Mouse (Mus musculus) kidney, embryonic 16.5 days (tissue): ENCODE results near the gene Igf1r. TPM values are rescaled to one million over a fixed set of nuclear protein-coding genes. Genes with fewer than 3 reads are reported as not detected.
A peak's percentile ranks its signal among the peaks of the same experiment; 100 is the strongest.
"Not testable (repeated sequence)": the region's sequence is repeated elsewhere in the genome, so short reads cannot be mapped to it uniquely, and the experiment has no call there.

Experiments used
- ATAC-seq: fragments of 200-750 bp; cut with Nextera tagmentation; 2 replicates; pipeline ENCODE4 v1.8.0; 2017; ENCODE audit warnings: moderate TSS enrichment; ENCODE audit not compliant: low FRiP score, low TSS enrichment
- H3K27ac ChIP-seq: fragments of 300-500 bp; sonication (generic); 2 replicates; pipeline ENCODE4 v1.5.1; 2014; ENCODE audit warnings: low read length
- H3K27me3 ChIP-seq: fragments of 300-500 bp; sonication (generic); 2 replicates; pipeline ENCODE4 v1.6.1; 2014; ENCODE audit warnings: low read length, control low read depth, mixed read lengths; ENCODE audit not compliant: insufficient read depth
- H3K36me3 ChIP-seq: fragments of 300-500 bp; sonication (generic); 2 replicates; pipeline ENCODE4 v1.6.1; 2014; ENCODE audit warnings: low read length, control low read depth, mixed read lengths; ENCODE audit not compliant: insufficient read depth
- H3K4me1 ChIP-seq: fragments of 300-500 bp; sonication (generic); 2 replicates; pipeline ENCODE4 v1.6.1; 2014; ENCODE audit warnings: low read length, control low read depth, mixed read lengths; ENCODE audit not compliant: insufficient read depth
- H3K4me2 ChIP-seq: fragments of 300-500 bp; sonication (generic); replicated peaks from 2 replicates; pipeline ENCODE4 v1.6.1; 2014; ENCODE audit warnings: low read depth, low read length
- H3K4me3 ChIP-seq: fragments of 300-500 bp; sonication (generic); 2 replicates; pipeline ENCODE4 v1.5.1; 2014; ENCODE audit warnings: mild to moderate bottlenecking, low read length
- H3K9ac ChIP-seq: fragments of 300-500 bp; sonication (generic); replicated peaks from 2 replicates; pipeline ENCODE4 v1.6.1; 2014; ENCODE audit warnings: low read length
- H3K9me3 ChIP-seq: fragments of 300-500 bp; sonication (generic); 2 replicates; pipeline ENCODE4 v1.6.1; 2016; ENCODE audit warnings: low read length, control low read depth
- WGBS: fragments of 180-500 bp; shearing (Covaris S2); extraction: QIAGEN DNeasy Blood & Tissue Kit; methylation state at CpG from one replicate; pipeline ENCODE4 v1.1.7; 2014; 5-methylcytosine and 5-hydroxymethylcytosine counted together
- polyA plus RNA-seq: library from polyadenylated mRNA; unstranded; fragments of >200 nt; fragmentation: Nextera tagmentation; extraction: Ambion mirVana; gene quantifications from 2 replicates; pipeline ENCODE4 v1.2.1, GENCODE M21; 2015

Igf1r gene
- polyA plus RNA-seq, 1 experiment from 2014 or later = 22.3 TPM

- ATAC-seq = no peak
- Histone ChIP-seq H3K27ac (0 out of 2 replicates have a peak overlapping the region, but pooled peaks have one; percentile 39), H3K4me2 (no peak overlapping the region)
Measured at GRCm38 (mm10) chr7:68266691-68267090, 314.1 kb downstream of the Igf1r start.

GRCm38 (mm10) chr7:68270551-68270950 is 317.9 kb downstream of the Igf1r start:
- H3K4me2 ChIP-seq = no peak overlapping the region
- H3K9ac ChIP-seq = no peak overlapping the region
- WGBS = 56% methylated on average over 4 of the region's 4 CpGs
- no peak overlapping the region for H3K27ac ChIP-seq
- no peaks in the 10 kb centered on the region for H3K36me3 ChIP-seq
- no peak overlapping the region for H3K4me3 ChIP-seq
- no peak for ATAC-seq
- 0 out of 2 replicates have a peak, but pooled peaks cover 4% of the 10 kb centered on the region for H3K27me3 ChIP-seq
- no peaks in the 10 kb centered on the region for H3K9me3 ChIP-seq
- peaks cover 17% of the 10 kb centered on the region for H3K4me1 ChIP-seq

More at GRCm38 (mm10) chr7:68266691-68267090, 314.1 kb downstream of the Igf1r start:
- Histone ChIP-seq H3K27me3 (0 out of 2 replicates have a peak, but pooled peaks cover 4% of the 10 kb centered on the region), H3K9me3 (no peaks in the 10 kb centered on the region), H3K4me3 (no peak overlapping the region), H3K9ac (no peak overlapping the region; the same call in 1 of the 2 replicates), H3K36me3 (no peaks in the 10 kb centered on the region), H3K4me1 (peaks cover 44% of the 10 kb centered on the region)
- WGBS = 8% methylated on average over 6 of the region's 6 CpGs

DNA sequence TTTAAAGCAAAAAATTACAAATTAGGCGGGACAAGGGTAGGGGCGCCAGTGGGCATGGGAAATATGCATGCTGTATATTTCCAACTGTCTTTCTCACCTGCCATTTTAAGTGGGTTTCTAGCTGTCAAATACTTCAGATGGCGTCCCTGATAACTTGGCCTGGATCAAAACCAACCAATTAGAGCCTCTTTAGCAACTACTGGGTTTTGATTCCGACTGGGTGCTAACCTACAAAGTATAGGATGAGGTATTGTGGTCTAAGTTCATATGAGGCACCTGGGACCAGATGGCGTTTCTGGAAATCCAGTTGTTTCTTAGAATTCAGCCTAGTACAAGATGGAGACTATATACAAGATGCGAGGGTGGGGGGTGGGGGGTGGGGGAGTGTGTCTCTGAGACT is 319.2 kb downstream of the Igf1r start:
- Histone ChIP-seq H3K27ac (no peak overlapping the region), H3K4me2 (no peak overlapping the region), H3K9me3 (no peaks in the 10 kb centered on the region), H3K9ac (no peak overlapping the region), H3K27me3 (no peaks in the 10 kb centered on the region), H3K4me1 (peaks cover 16% of the 10 kb centered on the region), H3K36me3 (no peaks in the 10 kb centered on the region), H3K4me3 (no peak overlapping the region)
- WGBS = 92% methylated on average over 6 of the region's 6 CpGs
- no peak for ATAC-seq

DNA sequence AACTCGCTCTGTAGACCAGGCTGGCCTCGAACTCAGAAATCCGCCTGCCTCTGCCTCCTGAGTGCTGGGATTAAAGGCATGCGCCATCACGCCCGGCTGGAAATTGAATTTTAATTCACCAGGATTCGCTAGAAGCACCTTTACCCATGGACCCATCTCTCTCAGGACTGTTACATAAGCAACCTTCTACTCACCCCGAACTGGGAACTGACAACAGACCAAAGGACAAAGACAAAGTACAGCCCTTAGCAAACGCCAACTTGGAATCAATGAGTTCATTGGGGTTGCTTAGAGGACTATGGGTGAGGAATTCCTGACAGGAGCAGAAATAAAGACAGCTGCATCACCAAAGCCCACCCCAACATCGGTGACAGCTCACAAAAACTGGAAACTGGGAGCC is 320.0 kb downstream of the Igf1r start:
- H3K27ac ChIP-seq = no peak overlapping the region
- no peak for ATAC-seq
- no peak overlapping the region for H3K9ac ChIP-seq
- peaks cover 17% of the 10 kb centered on the region for H3K4me1 ChIP-seq
- no peaks in the 10 kb centered on the region for H3K36me3 ChIP-seq
- H3K27me3 ChIP-seq = no peaks in the 10 kb centered on the region
- H3K4me3 ChIP-seq = no peak overlapping the region
- H3K9me3 ChIP-seq = no peaks in the 10 kb centered on the region
- WGBS = 91% methylated on average over 10 of the region's 10 CpGs
- no peak overlapping the region for H3K4me2 ChIP-seq

- H3K9me3 ChIP-seq = no peaks in the 10 kb centered on the region
- no peak for ATAC-seq
- H3K4me3 ChIP-seq = no peak within 1 kb of the TSS
- H3K27ac ChIP-seq = no peak within 1 kb of the TSS
- H3K36me3 ChIP-seq = no peaks in the 10 kb centered on the region
- H3K4me2 ChIP-seq = no peak within 1 kb of the TSS
- H3K27me3 ChIP-seq = no peaks in the 10 kb centered on the region
- H3K4me1 ChIP-seq = peaks cover 17% of the 10 kb centered on the region
- H3K9ac ChIP-seq = no peak within 1 kb of the TSS
Measured at GRCm38 (mm10) chr7:68273515-68273914, 320.9 kb downstream of the Igf1r start, which contains the start of gene Fam169b. TSS of gene Fam169b (plus strand) at chr7:68273839.

GRCm38 (mm10) chr7:68274218-68274617 is 321.6 kb downstream of the Igf1r start:
- H3K4me3 ChIP-seq = no peak overlapping the region
- H3K9me3 ChIP-seq = no peaks in the 10 kb centered on the region
- no peak overlapping the region for H3K9ac ChIP-seq
- no peak overlapping the region for H3K27ac ChIP-seq
- H3K36me3 ChIP-seq = no peaks in the 10 kb centered on the region
- no peak for ATAC-seq
- no peaks in the 10 kb centered on the region for H3K27me3 ChIP-seq
- H3K4me2 ChIP-seq = no peak overlapping the region
- 68% methylated on average over 2 of the region's 2 CpGs for WGBS
- peaks cover 17% of the 10 kb centered on the region for H3K4me1 ChIP-seq

- 55% methylated on average over 9 of the region's 9 CpGs for WGBS
- Histone ChIP-seq H3K27ac (no peak overlapping the region), H3K4me3 (no peak overlapping the region)
Measured at GRCm38 (mm10) chr7:68274951-68275350, 322.3 kb downstream of the Igf1r start.

GRCm38 (mm10) chr7:68275445-68275837 is 322.8 kb downstream of the Igf1r start:
- peak overlapping the region; percentile 40 for H3K4me3 ChIP-seq
- not testable (repeated sequence) for H3K27ac ChIP-seq, H3K27me3 ChIP-seq, H3K9me3 ChIP-seq, ATAC-seq, H3K36me3 ChIP-seq
- peak overlapping the region; percentile 74 for H3K4me2 ChIP-seq
- H3K9ac ChIP-seq = peak overlapping the region; percentile 54; the same call in 1 of the 2 replicates
- WGBS = 58% methylated on average over 9 of the region's 9 CpGs
- peaks cover 17% of the 10 kb centered on the region for H3K4me1 ChIP-seq

More at GRCm38 (mm10) chr7:68274951-68275350, 322.3 kb downstream of the Igf1r start:
- Histone ChIP-seq H3K27me3 (no peaks in the 10 kb centered on the region), H3K36me3 (no peaks in the 10 kb centered on the region), H3K9me3 (no peaks in the 10 kb centered on the region), H3K4me2 (no peak overlapping the region), H3K9ac (no peak overlapping the region), H3K4me1 (peaks cover 17% of the 10 kb centered on the region)
- ATAC-seq = no peak

GRCm38 (mm10) chr7:68275838-68276731 is 323.5 kb downstream of the Igf1r start:
- H3K36me3 ChIP-seq = no peaks in the 10 kb centered on the region
- no peaks in the 10 kb centered on the region for H3K27me3 ChIP-seq
- H3K9me3 ChIP-seq = no peaks in the 10 kb centered on the region
- peak overlapping the region; percentile 40 for H3K4me3 ChIP-seq
- H3K4me1 ChIP-seq = peaks cover 17% of the 10 kb centered on the region
- peak overlapping the region; percentile 54 for H3K9ac ChIP-seq
- H3K27ac ChIP-seq = no peak overlapping the region
- peak; percentile 63 for ATAC-seq
- WGBS = 5% methylated on average over 35 of the region's 36 CpGs
- peak overlapping the region; percentile 74 for H3K4me2 ChIP-seq
